Mouse (Mus musculus) MN1 (cell line): ENCODE data around the gene Efcab3.
"Not testable (repeated sequence)": the region's sequence is repeated elsewhere in the genome, so short reads cannot be mapped to it uniquely, and the experiment has no call there.

Experiments used
- DNase-seq: peaks from one replicate; pipeline ENCODE4 v3.0.0-alpha.2; 2016; ENCODE audit warnings: low spot score

Efcab3 gene

GRCm38 (mm10) chr11:105063292-105063691 is at the start of gene Efcab3:
Gene Efcab3 (plus strand): TSS chr11:105063592.
- no peak for DNase-seq

- peak; percentile 39 for DNase-seq
These were observed 42.3 kb upstream of the Efcab3 start for GRCm38 (mm10) chr11:105021071-105021470.

GRCm38 (mm10) chr11:105028744-105029348 is 34.5 kb upstream of the Efcab3 start:
- DNase-seq, result peak; percentile 60

- DNase-seq, result no peak
These were observed 33.9 kb upstream of the Efcab3 start for GRCm38 (mm10) chr11:105029525-105029924.

- DNase-seq, result no peak
These were observed 33.2 kb upstream of the Efcab3 start for GRCm38 (mm10) chr11:105030229-105030628.

- no peak for DNase-seq
These were observed 32.3 kb upstream of the Efcab3 start for GRCm38 (mm10) chr11:105031103-105031502.

- DNase-seq, result no peak
These were observed 28.3 kb upstream of the Efcab3 start for GRCm38 (mm10) chr11:105035081-105035480.

- peak; percentile 42 for DNase-seq
These were observed 49.1 kb downstream of the Efcab3 start for GRCm38 (mm10) chr11:105112448-105112847.

GRCm38 (mm10) chr11:105117814-105118213 is 54.4 kb downstream of the Efcab3 start:
- no peak for DNase-seq

GRCm38 (mm10) chr11:105120551-105121061 is 57.2 kb downstream of the Efcab3 start:
- peak; percentile 73 for DNase-seq

GRCm38 (mm10) chr11:105121792-105122191 is 58.4 kb downstream of the Efcab3 start:
- DNase-seq, result not testable (repeated sequence)

- DNase-seq, result peak; percentile 59
These were observed 60.6 kb downstream of the Efcab3 start for GRCm38 (mm10) chr11:105123986-105124385.

GRCm38 (mm10) chr11:105125735-105126519 is 62.5 kb downstream of the Efcab3 start, which contains the start of gene Mettl2:
Gene Mettl2 (plus strand): TSS chr11:105126425.
- DNase-seq, result peak; percentile 89

- peak; percentile 30 for DNase-seq
These were observed 63.2 kb downstream of the Efcab3 start for GRCm38 (mm10) chr11:105126520-105127029.

GRCm38 (mm10) chr11:105135692-105136091 is 72.3 kb downstream of the Efcab3 start:
- no peak for DNase-seq

GRCm38 (mm10) chr11:105137255-105137654 is 73.9 kb downstream of the Efcab3 start:
- not testable (repeated sequence) for DNase-seq

GRCm38 (mm10) chr11:105140512-105140911 is 77.1 kb downstream of the Efcab3 start:
- DNase-seq, result not testable (repeated sequence)

- DNase-seq, result no peak
These were observed 77.7 kb downstream of the Efcab3 start for GRCm38 (mm10) chr11:105141115-105141514.

- no peak for DNase-seq
These were observed 80.2 kb downstream of the Efcab3 start for GRCm38 (mm10) chr11:105143564-105143963.

GRCm38 (mm10) chr11:105144084-105144483 is 80.7 kb downstream of the Efcab3 start:
- DNase-seq, result no peak

GRCm38 (mm10) chr11:105144508-105145210 is 81.3 kb downstream of the Efcab3 start:
- no peak for DNase-seq

- DNase-seq, result no peak
These were observed 81.8 kb downstream of the Efcab3 start for GRCm38 (mm10) chr11:105145211-105145610.
